Mouse (Mus musculus) gastrocnemius, adult 8-10 months (tissue): ENCODE results near the gene Ivns1abp. TPM values are rescaled to one million over a fixed set of nuclear protein-coding genes. Genes with fewer than 3 reads are reported as not detected.
A peak's percentile ranks its signal among the peaks of the same experiment; 100 is the strongest.
"Not testable (repeated sequence)": the region's sequence is repeated elsewhere in the genome, so short reads cannot be mapped to it uniquely, and the experiment has no call there.

Source experiments
- DNase-seq, 2 experiments: peaks; one replicate each; pipeline ENCODE4 v3.0.0; 2022; ENCODE audit warnings: low spot score in 2 of 2
- total RNA-seq, 4 experiments: library from RNA; stranded (reverse); gene quantifications; 2 replicates each; pipeline ENCODE4 v1.2.4; 2022

The Ivns1abp gene
- 100 to 1,000 TPM; 117 to 180 (median 157) TPM for total RNA-seq

GRCm38 (mm10) chr1:151344283-151345108 lies at the start of gene Ivns1abp:
Gene Ivns1abp (plus strand): TSS chr1:151344477.
- DNase-seq: peak; percentile 98 to 99

GRCm38 (mm10) chr1:151295486-151295885 lies 48.8 kb upstream of the Ivns1abp start:
- DNase-seq: no peak

GRCm38 (mm10) chr1:151296621-151297020 lies 47.7 kb upstream of the Ivns1abp start:
- no peak for DNase-seq

- no peak for DNase-seq
These were observed 47.3 kb upstream of the Ivns1abp start for GRCm38 (mm10) chr1:151297025-151297424.

- no peak for DNase-seq
These were observed 46.7 kb upstream of the Ivns1abp start for GRCm38 (mm10) chr1:151297596-151297995.

- DNase-seq: no peak
These were observed 42.8 kb upstream of the Ivns1abp start for GRCm38 (mm10) chr1:151301456-151301855.

GRCm38 (mm10) chr1:151301904-151302303 lies 42.4 kb upstream of the Ivns1abp start:
- no peak for DNase-seq

GRCm38 (mm10) chr1:151303265-151303664 lies 41.0 kb upstream of the Ivns1abp start:
- DNase-seq: no peak

GRCm38 (mm10) chr1:151305001-151305400 lies 39.3 kb upstream of the Ivns1abp start:
- DNase-seq: not testable (repeated sequence)

- DNase-seq: no peak
These were observed 37.2 kb upstream of the Ivns1abp start for GRCm38 (mm10) chr1:151307059-151307458.

- no peak for DNase-seq
These were observed 36.5 kb upstream of the Ivns1abp start for GRCm38 (mm10) chr1:151307821-151308220.

GRCm38 (mm10) chr1:151308508-151308907 lies 35.8 kb upstream of the Ivns1abp start:
- DNase-seq: no peak

GRCm38 (mm10) chr1:151310511-151310910 lies 33.8 kb upstream of the Ivns1abp start:
- DNase-seq: no peak

- DNase-seq: no peak
These were observed 32.9 kb upstream of the Ivns1abp start for GRCm38 (mm10) chr1:151311379-151311778.

GRCm38 (mm10) chr1:151319267-151319666 lies 25.0 kb upstream of the Ivns1abp start:
- no peak for DNase-seq

GRCm38 (mm10) chr1:151320408-151320807 lies 23.9 kb upstream of the Ivns1abp start:
- no peak for DNase-seq

- no peak for DNase-seq
These were observed 18.9 kb upstream of the Ivns1abp start for GRCm38 (mm10) chr1:151325328-151325727.

GRCm38 (mm10) chr1:151328341-151329097 lies 15.8 kb upstream of the Ivns1abp start:
- no peak for DNase-seq

GRCm38 (mm10) chr1:151329601-151330000 lies 14.7 kb upstream of the Ivns1abp start:
- DNase-seq: no peak

- DNase-seq: no peak
These were observed 11.5 kb upstream of the Ivns1abp start for GRCm38 (mm10) chr1:151332819-151333218.

- DNase-seq: no peak
These were observed 6.0 kb upstream of the Ivns1abp start for GRCm38 (mm10) chr1:151338234-151338633.

- DNase-seq: no peak
These were observed 5.3 kb upstream of the Ivns1abp start for GRCm38 (mm10) chr1:151338941-151339340.
